Mouse (Mus musculus): ENCODE measurements around the gene Klf1.
"Not testable (repeated sequence)": the region's sequence is repeated elsewhere in the genome, so short reads cannot be mapped to it uniquely, and the experiment has no call there.

Klf1 gene

GRCm38 (mm10) chr8:84907493-84907892, 5.8 kb downstream of the Klf1 start:
- DNase-seq (ENCODE audit: low spot score in 2 of 2) = no peak

GRCm38 (mm10) chr8:84907979-84908378, 6.3 kb downstream of the Klf1 start:
- DNase-seq (ENCODE audit: low spot score in 2 of 2) = not testable (repeated sequence)

- peak; percentile 93 to 96 for DNase-seq (ENCODE audit: low spot score in 2 of 2)
Observed at GRCm38 (mm10) chr8:84908421-84909161, 6.9 kb downstream of the Klf1 start, which contains the start of gene Dnase2a. TSS of gene Dnase2a (plus strand) at chr8:84908560.

GRCm38 (mm10) chr8:84909162-84909767, 7.5 kb downstream of the Klf1 start:
- DNase-seq (ENCODE audit: low spot score in 2 of 2) = no peak

GRCm38 (mm10) chr8:84909949-84910348, 8.2 kb downstream of the Klf1 start:
- DNase-seq (ENCODE audit: low spot score in 2 of 2) = no peak

GRCm38 (mm10) chr8:84910551-84910950, 8.8 kb downstream of the Klf1 start:
- DNase-seq (ENCODE audit: low spot score in 2 of 2) = no peak

GRCm38 (mm10) chr8:84911854-84912253, 10.1 kb downstream of the Klf1 start:
- DNase-seq (ENCODE audit: low spot score in 2 of 2) = no peak

- no peak for DNase-seq (ENCODE audit: low spot score in 2 of 2)
Observed at GRCm38 (mm10) chr8:84912391-84912790, 10.7 kb downstream of the Klf1 start.

GRCm38 (mm10) chr8:84912895-84913501, 11.3 kb downstream of the Klf1 start:
- peak in 1 of 2 experiments; percentile 64 for DNase-seq (ENCODE audit: low spot score in 2 of 2)

- no peak for DNase-seq (ENCODE audit: low spot score in 2 of 2)
Observed at GRCm38 (mm10) chr8:84913502-84913900, 11.8 kb downstream of the Klf1 start.

GRCm38 (mm10) chr8:84913960-84914359, 12.2 kb downstream of the Klf1 start:
- DNase-seq (ENCODE audit: low spot score in 2 of 2) = no peak

- DNase-seq (ENCODE audit: low spot score in 2 of 2) = no peak
Observed at GRCm38 (mm10) chr8:84915269-84915668, 13.5 kb downstream of the Klf1 start.

GRCm38 (mm10) chr8:84917781-84918180, 16.1 kb downstream of the Klf1 start:
- DNase-seq (ENCODE audit: low spot score in 2 of 2) = no peak

GRCm38 (mm10) chr8:84918646-84919045, 16.9 kb downstream of the Klf1 start:
- no peak for DNase-seq (ENCODE audit: low spot score in 2 of 2)

- no peak for DNase-seq (ENCODE audit: low spot score in 2 of 2)
Observed at GRCm38 (mm10) chr8:84921596-84921995, 19.9 kb downstream of the Klf1 start.

GRCm38 (mm10) chr8:84925557-84925956, 23.8 kb downstream of the Klf1 start:
- no peak for DNase-seq (ENCODE audit: low spot score in 2 of 2)

- no peak for DNase-seq (ENCODE audit: low spot score in 2 of 2)
Observed at GRCm38 (mm10) chr8:84927513-84927912, 25.8 kb downstream of the Klf1 start.

GRCm38 (mm10) chr8:84928456-84929306, 27.0 kb downstream of the Klf1 start:
- DNase-seq (ENCODE audit: low spot score in 2 of 2) = no peak

GRCm38 (mm10) chr8:84930582-84930981, 28.9 kb downstream of the Klf1 start:
- DNase-seq (ENCODE audit: low spot score in 2 of 2) = no peak

- DNase-seq (ENCODE audit: low spot score in 2 of 2) = no peak
Observed at GRCm38 (mm10) chr8:84933767-84934559, 32.2 kb downstream of the Klf1 start.

GRCm38 (mm10) chr8:84934860-84935259, 33.1 kb downstream of the Klf1 start:
- no peak for DNase-seq (ENCODE audit: low spot score in 2 of 2)
